Mouse (Mus musculus) layer of hippocampus, adult 9-11 months (tissue): ENCODE results near the gene Vmn1r197.
"Not testable (repeated sequence)": the region's sequence is repeated elsewhere in the genome, so short reads cannot be mapped to it uniquely, and the experiment has no call there.

ENCODE experiments used
- DNase-seq: peaks from one replicate; pipeline ENCODE4 v3.0.0; 2022

Gene Vmn1r197

DNA sequence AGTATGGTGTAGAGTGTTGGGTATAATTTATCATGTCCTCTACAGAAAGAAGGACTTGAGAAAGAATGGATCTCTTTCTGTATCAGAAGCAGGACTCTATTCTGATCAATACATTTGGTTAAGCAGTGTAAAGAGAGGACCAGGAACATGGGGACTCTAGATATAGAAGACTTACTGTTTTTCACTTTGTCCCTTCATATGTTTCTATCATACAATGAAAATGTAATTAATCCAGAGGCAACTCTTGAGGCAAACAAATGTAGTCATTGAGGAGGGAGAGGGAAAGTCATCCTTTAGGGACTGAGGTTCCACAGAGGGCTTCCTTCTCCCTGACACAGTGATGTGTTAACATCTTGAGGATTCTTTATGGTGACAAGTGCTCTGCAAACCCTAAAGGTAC is at the start of gene Vmn1r197:
TSS of gene Vmn1r197 (plus strand) at position 301 of the 400 bp plus-strand sequence.
- DNase-seq, result no peak

DNA sequence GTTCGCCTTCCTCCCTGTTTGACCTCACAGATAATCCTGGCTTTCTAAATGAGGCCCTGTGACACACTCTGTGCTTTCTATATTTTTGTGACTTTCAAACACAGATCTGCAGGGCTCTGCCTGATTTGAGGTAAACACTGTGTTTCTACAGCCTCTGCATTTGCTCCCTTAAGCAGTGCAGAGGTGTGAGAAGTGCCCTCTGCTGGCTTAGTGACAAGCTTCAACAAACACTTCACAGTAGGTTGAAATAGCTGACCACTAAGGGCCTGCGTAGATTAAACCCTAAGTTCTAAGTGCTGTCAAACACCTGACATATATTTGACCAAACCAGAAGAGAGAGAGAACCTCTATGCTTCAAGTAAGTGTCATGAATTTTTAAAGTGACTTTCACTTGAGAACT is 39.8 kb upstream of the Vmn1r197 start:
- no peak for DNase-seq

DNA sequence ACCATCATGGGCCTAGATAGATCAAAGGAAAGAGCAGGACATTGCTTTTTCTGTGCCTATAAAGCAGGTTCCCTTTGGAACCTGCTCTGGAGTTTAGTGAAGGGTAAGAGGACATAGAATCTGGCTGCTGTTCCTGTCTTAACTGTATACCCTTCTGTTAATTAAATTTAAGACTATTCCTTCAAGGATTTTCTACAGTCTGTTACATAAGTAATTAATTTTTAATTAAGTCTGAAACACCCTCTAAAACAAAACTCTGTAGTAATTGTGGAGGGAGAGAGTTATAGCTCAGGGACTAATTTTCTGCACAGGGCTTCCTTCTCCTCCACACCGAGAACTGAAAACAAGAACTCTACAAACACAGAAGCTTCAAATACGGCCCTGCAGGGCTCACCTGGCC is 34.8 kb upstream of the Vmn1r197 start, which contains the start of gene Vmn1r196:
TSS of gene Vmn1r196 (plus strand) at position 301 of the 400 bp plus-strand sequence.
- no peak for DNase-seq

DNA sequence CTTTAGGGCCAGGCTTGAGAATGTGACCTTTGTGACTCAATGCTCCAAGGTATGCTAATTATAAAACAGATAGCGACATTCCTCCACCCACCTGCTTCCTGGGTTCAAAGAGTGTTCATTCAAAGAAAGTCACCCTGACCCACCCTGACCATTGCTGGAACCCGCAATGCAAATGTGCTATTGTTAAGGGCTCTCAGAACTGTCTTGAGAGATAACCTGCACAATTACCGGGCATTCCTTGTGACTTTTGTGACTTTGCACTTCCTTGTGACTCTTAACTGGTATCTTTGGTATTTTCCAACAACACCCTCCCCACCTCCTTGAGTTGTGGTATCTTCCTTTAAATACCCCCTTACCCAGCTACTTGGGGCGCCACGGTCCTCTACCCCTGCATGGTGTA is 16.3 kb upstream of the Vmn1r197 start:
- not testable (repeated sequence) for DNase-seq

DNA sequence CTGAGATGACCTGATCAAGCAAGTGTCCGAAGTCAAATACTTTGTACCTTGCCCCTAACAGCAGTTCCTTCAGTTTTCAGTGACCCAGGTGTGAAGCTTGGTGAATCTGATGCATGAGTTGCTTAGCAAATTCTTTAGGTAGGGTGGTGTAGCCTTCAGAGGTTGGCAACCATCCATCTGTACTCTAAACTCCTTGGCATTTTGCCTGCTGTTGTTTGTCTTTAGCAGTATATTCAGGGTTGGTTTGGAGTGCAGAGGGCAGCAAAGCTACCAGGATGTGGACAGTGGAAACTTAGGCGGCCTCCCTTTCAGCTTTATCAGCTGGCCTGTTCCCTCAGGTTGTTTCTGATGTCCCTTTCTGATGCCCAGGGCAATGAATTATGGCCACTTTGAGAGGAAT is 9.0 kb upstream of the Vmn1r197 start:
- no peak for DNase-seq

DNA sequence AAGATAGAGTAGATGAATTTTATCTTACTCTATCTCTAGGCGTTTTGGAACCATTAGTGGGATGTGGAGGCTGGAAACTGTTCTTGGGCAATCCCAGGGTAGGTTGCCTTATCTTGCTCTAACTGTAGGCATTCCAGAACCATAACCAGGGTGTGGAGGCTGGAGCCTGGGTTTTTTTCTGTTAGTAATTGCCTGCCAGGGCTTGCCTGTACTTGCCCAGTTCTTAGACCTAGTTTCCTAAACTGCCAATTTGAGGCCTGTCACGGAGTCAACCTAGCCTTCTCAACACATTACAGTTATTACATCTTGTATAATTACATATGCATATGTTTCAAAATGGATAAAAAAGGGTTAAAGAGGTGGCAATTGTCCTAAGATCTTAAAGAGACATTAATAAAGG is 7.0 kb upstream of the Vmn1r197 start:
- no peak for DNase-seq

DNA sequence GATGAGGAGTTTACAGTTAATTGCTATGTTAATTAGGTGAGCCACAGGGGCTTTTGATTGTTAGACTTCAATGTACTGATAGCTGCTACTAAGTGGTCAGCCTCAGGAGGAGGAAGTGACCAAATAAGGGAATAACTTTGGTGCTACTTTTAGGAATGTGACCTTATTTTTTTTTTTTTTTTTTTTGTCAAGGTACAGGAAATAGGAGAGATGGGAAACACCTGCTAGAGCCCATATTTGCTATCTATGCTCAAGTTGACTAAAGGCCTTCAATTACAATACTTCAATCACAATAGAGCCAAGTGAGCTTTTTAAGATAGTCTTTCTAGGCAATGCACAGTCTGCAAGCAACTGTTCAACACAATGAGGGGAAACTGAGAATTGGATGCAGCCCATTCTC is 4.3 kb upstream of the Vmn1r197 start:
- no peak for DNase-seq

DNA sequence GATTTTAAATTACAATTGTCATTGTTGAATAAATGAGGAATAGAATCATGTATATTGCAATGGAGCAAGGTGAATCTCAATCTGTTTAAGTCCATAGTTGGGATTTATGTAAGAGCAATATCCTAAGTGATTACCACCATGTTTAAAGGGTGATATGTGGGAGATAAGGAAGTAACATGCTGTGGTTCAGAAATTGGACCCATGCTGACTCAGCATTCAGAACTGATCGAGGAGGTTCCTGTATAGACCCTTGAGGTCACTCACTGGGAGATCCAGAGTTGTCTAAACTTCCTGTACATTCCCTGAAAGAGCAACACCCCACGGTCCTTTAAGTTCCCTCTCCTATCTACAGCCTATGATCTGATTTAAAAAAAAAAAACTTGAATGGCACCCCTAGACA is 8.9 kb downstream of the Vmn1r197 start:
- no peak for DNase-seq

DNA sequence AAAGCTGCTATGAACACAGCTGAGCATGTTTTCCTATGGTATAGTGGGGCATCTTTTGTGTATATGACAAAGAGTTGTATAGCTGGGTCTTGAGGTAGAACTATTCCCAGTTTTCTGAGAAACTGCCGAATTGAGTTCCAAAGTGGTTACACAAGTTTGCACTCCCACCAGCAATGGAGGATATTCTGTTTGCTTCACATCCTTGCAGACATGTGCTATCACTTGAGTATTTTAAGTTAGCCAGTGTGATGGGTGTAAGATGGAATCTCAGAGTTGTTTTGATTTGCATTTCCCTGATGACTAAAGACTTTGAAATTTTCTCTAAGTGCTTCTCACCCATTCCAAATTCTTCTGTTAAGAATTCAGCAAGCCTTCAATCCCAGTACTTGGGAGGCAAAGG is 11.2 kb downstream of the Vmn1r197 start:
- DNase-seq, result no peak

DNA sequence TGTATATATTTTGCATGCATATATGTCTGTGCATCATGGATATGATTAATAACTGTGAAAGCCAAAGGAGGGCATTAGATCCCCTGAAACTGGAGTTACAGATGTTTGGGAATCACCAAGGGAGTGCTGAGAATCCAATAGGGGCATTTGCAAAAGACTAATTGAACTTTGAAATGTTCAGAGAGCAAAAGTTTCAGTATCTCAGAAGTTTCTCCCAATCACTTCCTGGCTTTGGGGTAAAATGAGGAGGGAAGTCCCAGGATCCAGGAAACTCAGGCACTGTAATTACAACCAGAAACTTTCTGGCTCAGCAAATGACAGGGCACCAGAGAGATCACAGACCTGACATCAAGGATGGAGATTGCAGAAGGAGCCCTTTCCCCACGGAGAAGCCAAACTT is 25.7 kb downstream of the Vmn1r197 start, which contains the start of gene Vmn1r198:
TSS of gene Vmn1r198 (plus strand) at position 301 of the 400 bp plus-strand sequence.
- DNase-seq, result no peak

DNA sequence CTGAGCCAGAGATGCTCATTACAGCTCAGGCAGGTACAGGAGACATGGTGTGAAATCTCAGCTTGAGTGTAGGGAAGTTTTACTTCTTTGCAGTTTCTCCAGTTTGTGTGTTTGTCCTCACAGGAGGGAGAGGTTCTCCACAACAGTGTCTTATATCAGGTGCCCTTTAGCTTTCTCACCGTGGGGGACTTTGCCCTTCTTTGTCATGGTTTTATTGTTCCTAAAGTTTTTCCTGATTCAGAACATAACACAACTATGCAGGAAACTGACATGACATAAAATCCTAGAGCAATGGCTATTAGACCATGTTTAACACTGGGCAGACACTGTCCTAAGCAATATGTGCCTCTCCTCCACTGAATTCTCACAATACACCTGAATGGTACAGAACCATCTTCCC is 26.4 kb downstream of the Vmn1r197 start:
- DNase-seq, result no peak

DNA sequence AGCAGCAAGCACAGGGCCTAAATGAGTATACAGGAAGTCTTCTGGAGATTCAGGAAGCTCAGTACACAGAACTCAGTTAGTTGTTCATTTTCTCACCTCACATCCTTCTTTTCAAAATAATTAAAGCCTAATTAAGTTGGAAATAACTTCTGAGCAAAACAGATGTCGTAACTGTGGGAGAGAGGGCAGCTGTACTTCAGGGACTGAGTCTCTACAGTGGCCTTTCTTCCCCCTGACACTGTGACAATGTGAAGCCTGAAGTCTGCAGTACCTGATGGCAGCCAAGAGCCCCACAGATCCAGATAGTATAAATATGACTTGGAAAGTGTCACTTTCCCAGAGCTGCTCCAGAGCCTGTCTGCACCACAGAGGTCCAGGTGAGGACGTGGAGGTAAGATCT is 55.1 kb downstream of the Vmn1r197 start, which contains the start of gene Vmn1r199:
TSS of gene Vmn1r199 (plus strand) at position 301 of the 400 bp plus-strand sequence.
- DNase-seq, result no peak

DNA sequence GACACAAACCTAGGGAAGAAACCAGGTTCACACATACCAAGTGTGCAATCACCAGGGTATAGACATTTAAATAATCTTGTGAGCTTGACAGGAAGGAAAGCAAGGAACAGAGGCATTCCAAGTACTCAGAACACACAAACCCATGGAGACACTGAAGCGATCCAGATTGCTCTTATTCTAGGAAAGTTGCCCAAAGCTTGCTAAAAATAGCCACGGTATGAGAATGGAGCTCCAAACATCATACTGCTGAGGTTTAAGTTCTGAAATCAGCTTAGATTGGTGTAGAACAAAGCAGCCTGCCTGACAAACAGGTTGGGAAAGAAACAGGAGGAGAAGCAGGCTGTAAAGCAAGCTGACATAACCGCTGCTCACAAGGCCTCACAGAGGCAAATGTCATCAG is 56.7 kb downstream of the Vmn1r197 start:
- peak; percentile 75 for DNase-seq
